8 mouse cellular contexts compared by ENCODE assay signal in the genomic region with DNA sequence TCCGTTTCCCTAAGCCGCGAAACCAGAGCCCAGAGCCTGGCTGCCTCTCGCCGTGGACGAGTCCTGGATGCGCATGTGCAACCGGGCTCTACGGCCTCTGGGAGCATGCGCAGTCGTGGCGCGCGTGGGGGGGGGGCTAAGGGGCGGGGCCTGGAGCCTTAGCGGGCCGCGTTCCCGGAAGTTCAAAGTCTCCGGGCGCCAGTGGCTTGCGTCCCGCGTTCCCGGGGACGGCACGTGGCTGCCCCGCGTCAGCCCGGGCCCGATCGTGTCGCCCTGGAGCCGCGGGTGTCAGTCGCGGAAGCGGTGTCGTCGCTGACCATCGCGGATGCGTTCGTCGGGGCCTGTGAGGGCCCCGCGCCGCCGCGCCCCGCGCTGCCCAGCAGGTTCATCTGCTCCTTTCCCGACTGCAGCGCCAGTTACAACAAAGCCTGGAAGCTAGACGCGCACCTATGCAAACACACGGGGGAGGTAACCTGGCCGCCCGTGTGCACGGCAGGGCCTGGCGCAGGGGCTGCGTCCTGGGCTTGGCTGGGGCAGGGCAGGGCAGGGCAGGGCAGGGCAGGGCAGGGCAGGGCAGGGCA. TPM values are rescaled to one million over a fixed set of nuclear protein-coding genes. Genes with fewer than 3 reads are reported as not detected.
DNase-seq lines count a peak whose midpoint lies in the region; ATAC-seq and TF ChIP-seq lines count a peak whose summit lies in the region.

Gene Gtf3a (plus strand): TSS at position 150 of the 581 bp plus-strand sequence.

- H3K27ac ChIP-seq in cerebellum, adult 2 months (ENCODE audit: insufficient read depth, low read length): peak within 1 kb of the TSS; percentile 54
- peak within 1 kb of the TSS; percentile 71 for H3K27ac ChIP-seq in forebrain, postnatal 0 days (ENCODE audit: low read depth, low read length)
- H3K27ac ChIP-seq in lung, embryonic 16.5 days (ENCODE audit: low read length): peak within 1 kb of the TSS; percentile 82
- peak within 1 kb of the TSS; percentile 87 for H3K27ac ChIP-seq in thymus, adult 2 months (ENCODE audit: control insufficient read depth, insufficient read depth, low read length)

- H3K9ac ChIP-seq in forebrain, postnatal 0 days: peak within 1 kb of the TSS; percentile 72
- H3K9ac ChIP-seq in lung, embryonic 16.5 days (ENCODE audit: low read length): peak within 1 kb of the TSS; percentile 87

- TF ChIP-seq POLR2A in cerebellum, adult 2 months (IDR thresholded peaks at IDR 0.05; ENCODE audit: borderline replicate concordance, insufficient read depth, low read length): peak; percentile 99
- TF ChIP-seq POLR2A in thymus, adult 2 months (IDR thresholded peaks at IDR 0.05; ENCODE audit: control insufficient read depth, extremely low read depth, insufficient read depth, low read length, poor library complexity): peak; percentile 53; the same call in 1 of the 2 replicates

- intact Hi-C loops in heart, postnatal 36 days (cut with DNase I): loop anchor here (1.0 to 5.0 kb wide), 3 partner anchors 15 to 129 kb away; partner anchors contain the start of genes Lnx2, Mtif3, Polr1d and Rpl21

- no peak for TF ChIP-seq CTCF in cerebellum, adult 2 months (IDR thresholded peaks at IDR 0.05; ENCODE audit: borderline replicate concordance, insufficient read depth, low read depth, low read length)
- no peak for TF ChIP-seq CTCF in forebrain, postnatal 0 days (IDR thresholded peaks at IDR 0.05; ENCODE audit: low read depth)
- no peak for TF ChIP-seq CTCF in thymus, adult 2 months (IDR thresholded peaks at IDR 0.05; ENCODE audit: borderline replicate concordance, control insufficient read depth, extremely low read depth, insufficient read depth, low read length, poor library complexity)

- WGBS in cerebellum, adult 2 months: 1% methylated on average over 62 of the region's 62 CpGs
- WGBS in forebrain, postnatal 0 days: 2% methylated on average over 55 of the region's 62 CpGs
- WGBS in lung, embryonic 16.5 days: 0% methylated on average over 40 of the region's 62 CpGs
- under 1% methylated on average over 59 of the region's 62 CpGs for WGBS in thymus, adult 2 months

- H3K4me2 ChIP-seq in forebrain, postnatal 0 days (ENCODE audit: low read depth): peak within 1 kb of the TSS; percentile 96
- H3K4me2 ChIP-seq in lung, embryonic 16.5 days (ENCODE audit: low read depth, low read length): peak within 1 kb of the TSS; percentile 83

- ATAC-seq in forebrain, postnatal 0 days: peak; percentile 96
- peak; percentile 96 for ATAC-seq in lung, embryonic 16.5 days (ENCODE audit: low read depth)

- no peaks in the 10 kb centered on the region for H3K4me1 ChIP-seq in cerebellum, adult 2 months (ENCODE audit: control insufficient read depth, insufficient read depth, low read length)
- peaks cover 7% of the 10 kb centered on the region; the same call in 1 of the 2 replicates for H3K4me1 ChIP-seq in forebrain, postnatal 0 days (ENCODE audit: insufficient read depth)
- H3K4me1 ChIP-seq in lung, embryonic 16.5 days (replicated peaks; ENCODE audit: control insufficient read depth, insufficient read depth, low read length): peaks cover 10% of the 10 kb centered on the region
- H3K4me1 ChIP-seq in thymus, adult 2 months (replicated peaks; ENCODE audit: control insufficient read depth, insufficient read depth, low read length): peaks cover 8% of the 10 kb centered on the region; the same call in 1 of the 2 replicates

- peaks cover 26% of the 10 kb centered on the region for H3K36me3 ChIP-seq in forebrain, postnatal 0 days (ENCODE audit: insufficient read depth)
- peaks cover 29% of the 10 kb centered on the region for H3K36me3 ChIP-seq in lung, embryonic 16.5 days (ENCODE audit: control insufficient read depth, insufficient read depth, low read length)
- peaks cover 28% of the 10 kb centered on the region for H3K36me3 ChIP-seq in thymus, adult 2 months (ENCODE audit: control insufficient read depth, insufficient read depth, low read length)

- peak within 1 kb of the TSS; percentile 90 for H3K4me3 ChIP-seq in cerebellum, adult 2 months (replicated peaks; ENCODE audit: insufficient read depth, low read depth, low read length)
- peak within 1 kb of the TSS; percentile 73 for H3K4me3 ChIP-seq in forebrain, postnatal 0 days (ENCODE audit: low read depth, low read length)
- H3K4me3 ChIP-seq in lung, embryonic 16.5 days (ENCODE audit: low read length): peak within 1 kb of the TSS; percentile 78
- H3K4me3 ChIP-seq in thymus, adult 2 months (ENCODE audit: control insufficient read depth, insufficient read depth, low read length): peak within 1 kb of the TSS; percentile 85

- no peaks in the 10 kb centered on the region for H3K27me3 ChIP-seq in cerebellum, adult 2 months (ENCODE audit: control insufficient read depth, insufficient read depth, low read length)
- no peaks in the 10 kb centered on the region; the same call in 1 of the 2 replicates for H3K27me3 ChIP-seq in forebrain, postnatal 0 days (ENCODE audit: insufficient read depth, low read length)
- no peaks in the 10 kb centered on the region for H3K27me3 ChIP-seq in lung, embryonic 16.5 days (ENCODE audit: control insufficient read depth, insufficient read depth, low read depth, low read length)
- H3K27me3 ChIP-seq in thymus, adult 2 months (ENCODE audit: control insufficient read depth, insufficient read depth, low read length): no peaks in the 10 kb centered on the region

- DNase-seq in Muller cell, postnatal 12 days (ENCODE audit: inconsistent ontology term): peak; percentile 95
- DNase-seq in cerebellum, adult 2 months: peak; percentile 79 to 81
- DNase-seq in forebrain, postnatal 0 days: peak; percentile 96
- DNase-seq in heart, postnatal 36 days: peak; percentile 79 to 80
- DNase-seq in layer of hippocampus, adult 8-10 months (ENCODE audit: low spot score in 2 of 2): peak; percentile 40 to 70
- peak; percentile 66 for DNase-seq in ovary, adult 18-20 months (ENCODE audit: low spot score)
- peak; percentile 76 for DNase-seq in thymus, adult 2 months

- H3K9me3 ChIP-seq in forebrain, postnatal 0 days (ENCODE audit: low read length): no peaks in the 10 kb centered on the region
- no peaks in the 10 kb centered on the region for H3K9me3 ChIP-seq in lung, embryonic 16.5 days (ENCODE audit: control insufficient read depth, low read length)

RNA-seq across cellular contexts. Expression of gene Gtf3a, which starts in this region (rescaled TPM):
- 36.4 and 43.0 TPM in 2 replicates for polyA plus RNA-seq in cerebellum, adult 2 months (2012; rRNA removed)
- total RNA-seq in forebrain, postnatal 0 days (2014; rRNA removed): 67.6 and 101 TPM in 2 replicates
- polyA plus RNA-seq in forebrain, postnatal 0 days (2015; fragmentation: Nextera tagmentation; extraction: Ambion mirVana): 123 and 138 TPM in 2 replicates
- total RNA-seq in heart, postnatal 36 days (2021): 10 to 100 TPM; 19.9 to 22.4 TPM
- total RNA-seq in layer of hippocampus, adult 8-10 months (2022): 10 to 100 TPM; 20.9 to 24.1 (median 22.4) TPM
- 118 and 121 TPM in 2 replicates for polyA plus RNA-seq in lung, embryonic 16.5 days (2015; fragmentation: Nextera tagmentation; extraction: Ambion mirVana)
- polyA plus RNA-seq in thymus, adult 2 months (2012; rRNA removed): 85.9 and 108 TPM in 2 replicates

Comparison
In these comparisons a context has a peak if more than half of its experiments do, and no peak if none do; other contexts are left out.
1. Peak in every context shown above with its lines: DNase-seq, ATAC-seq, H3K4me3 ChIP-seq and H3K27ac ChIP-seq.